Mouse (Mus musculus) cortical plate, adult 2 months (tissue): ENCODE measurements around the gene Lmtk3. TPM values are rescaled to one million over a fixed set of nuclear protein-coding genes. Genes with fewer than 3 reads are reported as not detected.

Source experiments
- H3K27ac ChIP-seq: fragments of 200-500 bp; 2 replicates; pipeline ENCODE4 v1.5.1; 2012; ENCODE audit warnings: low read length, control low read depth, inconsistent platforms; ENCODE audit not compliant: insufficient read depth
- H3K4me1 ChIP-seq: fragments of 200-500 bp; 2 replicates; pipeline ENCODE4 v1.6.1; 2011; ENCODE audit warnings: low read length; ENCODE audit not compliant: control insufficient read depth, insufficient read depth
- H3K4me3 ChIP-seq: fragments of 200-500 bp; 2 replicates; pipeline ENCODE4 v1.5.1; 2011; ENCODE audit warnings: mild to moderate bottlenecking, low read length, control low read depth; ENCODE audit not compliant: insufficient read depth
- CTCF ChIP-seq: fragments of 200-500 bp; IDR thresholded peaks from 2 replicates; pipeline ENCODE4 v1.5.1; 2011; ENCODE audit warnings: mild to moderate bottlenecking, control low read depth, low read length; ENCODE audit not compliant: insufficient read depth; ENCODE audit errors: extremely low read depth
- POLR2A ChIP-seq: fragments of 200-500 bp; IDR thresholded peaks from 2 replicates; pipeline ENCODE4 v1.6.1; 2011; ENCODE audit warnings: mild to moderate bottlenecking, low read length, control low read depth; ENCODE audit not compliant: insufficient read depth; ENCODE audit errors: extremely low read depth
- polyA plus RNA-seq: library from polyadenylated mRNA; depleted of rRNA; stranded (reverse); fragments of >200 nt; gene quantifications from 2 replicates; pipeline ENCODE4 v1.2.3, GENCODE M21; 2012

Lmtk3 gene
- polyA plus RNA-seq, 1 experiment, result 191 TPM

DNA sequence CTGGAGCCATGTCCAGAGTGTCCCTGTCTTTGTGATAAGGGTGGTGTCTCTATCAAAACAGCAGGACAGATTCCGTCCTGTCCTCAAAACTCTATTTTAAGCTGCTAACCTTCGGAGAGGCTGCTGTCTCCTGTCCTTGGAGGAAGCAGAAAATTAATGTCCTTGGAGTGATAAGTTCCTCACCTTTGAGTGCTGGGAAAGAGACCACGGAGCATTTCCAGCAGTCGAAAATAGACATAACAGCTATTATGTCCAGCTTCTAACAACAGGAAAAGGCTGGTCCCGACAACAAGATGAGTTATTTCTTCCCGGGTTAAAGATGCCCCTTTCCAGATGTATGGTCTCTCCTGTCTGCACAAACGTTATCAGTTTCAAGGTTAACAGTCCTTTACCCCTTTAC is 8.3 kb upstream of the Lmtk3 start:
- TF ChIP-seq POLR2A, result no peak
- no peak for TF ChIP-seq CTCF
- no peak overlapping the region for H3K27ac ChIP-seq
- H3K4me3 ChIP-seq, result no peak overlapping the region
- no peaks in the 10 kb centered on the region for H3K4me1 ChIP-seq

DNA sequence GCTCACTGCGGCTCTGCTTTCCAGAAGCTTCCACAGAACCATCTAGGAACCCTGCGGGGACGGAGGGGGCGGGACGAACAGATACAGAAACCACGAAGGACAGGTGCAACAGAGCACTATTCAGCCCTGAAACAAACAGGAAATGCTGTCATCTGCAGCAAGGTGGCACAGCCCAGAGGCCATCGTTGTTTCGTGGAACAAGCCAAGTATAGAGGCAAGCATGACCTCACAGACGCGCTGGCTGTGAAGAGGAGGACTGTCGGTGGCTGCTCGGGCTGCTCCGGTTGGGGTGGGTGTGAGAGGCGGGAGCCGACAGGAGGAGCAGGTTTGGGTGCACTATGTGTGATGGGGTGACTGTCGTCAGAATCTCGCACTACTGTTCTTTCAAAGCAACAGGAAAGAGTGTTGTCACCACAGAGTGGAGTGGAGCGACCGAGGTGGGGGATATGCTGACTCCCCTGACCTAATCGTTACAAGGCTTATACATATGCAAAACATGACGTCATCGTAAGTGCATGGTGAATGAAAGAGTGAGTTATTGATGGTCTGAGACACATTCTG is 4.4 kb upstream of the Lmtk3 start:
- Histone ChIP-seq H3K27ac (no peak overlapping the region), H3K4me3 (peak overlapping the region; percentile 11; the same call in 1 of the 2 replicates), H3K4me1 (no peaks in the 10 kb centered on the region)
- no peak for TF ChIP-seq CTCF
- TF ChIP-seq POLR2A, result no peak

DNA sequence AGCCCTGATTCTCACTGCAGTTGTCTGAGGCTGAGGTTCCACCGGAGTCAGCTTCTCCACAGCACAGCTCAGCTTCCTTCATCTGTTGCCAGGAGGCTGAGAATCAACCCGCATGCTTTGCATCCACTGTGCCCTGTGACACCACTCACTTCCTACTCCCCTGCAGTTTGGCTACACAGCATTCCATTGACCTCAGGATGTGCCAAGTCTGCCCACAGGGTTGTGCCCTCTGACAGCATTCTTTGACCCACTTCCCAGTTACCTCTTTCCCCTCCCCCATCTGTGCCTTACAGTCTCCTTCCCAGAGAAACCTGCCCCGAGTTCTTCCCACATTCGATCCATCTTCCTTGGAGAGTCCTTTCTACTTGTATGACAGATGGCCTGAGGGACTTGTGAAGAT is 1.3 kb upstream of the Lmtk3 start:
- H3K27ac ChIP-seq, result no peak overlapping the region
- TF ChIP-seq POLR2A, result no peak
- TF ChIP-seq CTCF, result no peak
- H3K4me1 ChIP-seq, result no peaks in the 10 kb centered on the region

DNA sequence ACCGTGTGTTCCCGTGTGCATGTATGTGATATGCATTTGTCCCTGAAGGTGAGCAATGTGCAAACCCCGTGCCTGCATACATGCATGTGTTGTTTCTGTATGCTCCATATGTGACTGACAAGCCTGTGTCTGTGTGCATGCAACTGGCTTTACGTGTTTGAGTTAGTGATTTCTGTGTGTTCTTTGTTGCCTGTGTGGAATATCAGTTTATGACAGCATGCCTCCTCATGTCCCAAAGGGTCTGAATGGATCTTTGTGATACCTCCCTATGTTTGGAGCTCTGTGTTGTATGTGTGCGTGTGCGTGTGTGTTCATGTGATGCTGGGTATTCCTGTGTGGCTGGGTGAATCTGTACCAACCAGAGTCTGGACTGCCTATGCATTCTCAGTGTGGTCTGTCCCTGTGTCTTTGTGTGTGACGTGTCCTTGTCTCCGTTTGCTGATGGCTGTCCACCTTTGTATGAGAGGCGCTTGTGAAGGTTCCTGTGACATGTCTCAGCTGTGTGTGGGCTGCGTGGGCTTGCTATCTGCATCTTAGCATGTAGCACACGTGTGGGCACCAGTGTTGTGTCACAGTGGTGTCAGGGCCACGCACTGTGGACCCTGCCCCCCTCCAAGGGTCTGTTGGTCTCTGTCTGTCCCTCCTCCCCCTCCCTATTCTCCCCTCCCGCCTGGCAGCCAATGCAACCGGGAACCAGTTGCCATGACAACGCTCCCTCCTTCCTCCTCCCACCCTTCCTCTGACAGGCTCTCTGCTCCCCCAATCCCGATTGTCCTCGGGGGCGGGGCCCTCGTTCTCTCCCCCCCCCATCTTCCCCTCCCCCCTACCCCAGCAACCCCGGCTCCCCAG is 1.2 kb downstream of the Lmtk3 start, which contains the start of gene Sult2b1:
TSS of gene Sult2b1 (minus strand) at position 146 of the 849 bp plus-strand sequence.
- TF ChIP-seq POLR2A (peak; percentile 68; the same call in 1 of the 2 replicates), CTCF (no peak)
- Histone ChIP-seq H3K4me3 (peak within 1 kb of the TSS; percentile 57), H3K4me1 (no peaks in the 10 kb centered on the region), H3K27ac (peak within 1 kb of the TSS; percentile 35)

More for the DNA sequence above, 1.3 kb upstream of the Lmtk3 start:
- no peak overlapping the region for H3K4me3 ChIP-seq

DNA sequence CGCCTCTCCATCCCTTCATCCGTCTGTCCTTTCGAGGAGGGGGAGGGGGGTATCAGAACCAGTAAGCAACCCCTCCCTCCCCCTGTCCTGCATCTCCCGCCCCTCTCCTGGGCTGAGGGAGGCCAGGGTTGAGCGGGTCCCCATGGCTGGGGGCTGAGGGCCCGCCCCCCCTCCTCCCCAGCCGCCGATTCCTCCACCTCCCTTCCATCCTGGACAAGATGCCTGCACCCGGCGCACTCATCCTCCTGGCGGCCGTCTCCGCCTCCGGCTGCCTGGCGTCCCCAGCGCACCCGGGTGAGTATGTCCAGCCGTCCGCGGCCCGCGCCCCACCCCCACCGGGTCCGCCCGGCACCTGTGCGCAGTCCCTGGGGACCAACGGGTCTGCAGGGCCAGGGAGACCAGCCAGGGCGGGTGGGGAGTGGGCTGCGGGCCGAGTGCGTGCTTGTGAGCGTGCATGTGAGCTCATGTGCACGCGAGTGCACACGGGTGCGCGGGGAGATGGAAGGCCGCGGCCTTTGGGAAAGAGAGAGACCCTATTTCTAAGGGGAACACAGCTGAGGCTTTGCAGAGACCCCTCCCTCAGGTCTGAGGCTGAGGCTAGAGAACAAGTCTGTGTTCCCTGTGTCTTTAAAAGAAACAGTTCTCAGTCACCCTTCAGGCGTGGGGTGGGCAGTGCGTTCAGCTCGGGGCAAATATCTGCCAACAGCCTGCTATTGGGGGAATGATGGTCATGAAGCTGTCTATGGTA is 2.0 kb downstream of the Lmtk3 start:
- TF ChIP-seq POLR2A (no peak), CTCF (no peak)
- H3K4me3 ChIP-seq, result peak overlapping the region; percentile 57
- H3K27ac ChIP-seq, result no peak overlapping the region
- H3K4me1 ChIP-seq, result no peaks in the 10 kb centered on the region

DNA sequence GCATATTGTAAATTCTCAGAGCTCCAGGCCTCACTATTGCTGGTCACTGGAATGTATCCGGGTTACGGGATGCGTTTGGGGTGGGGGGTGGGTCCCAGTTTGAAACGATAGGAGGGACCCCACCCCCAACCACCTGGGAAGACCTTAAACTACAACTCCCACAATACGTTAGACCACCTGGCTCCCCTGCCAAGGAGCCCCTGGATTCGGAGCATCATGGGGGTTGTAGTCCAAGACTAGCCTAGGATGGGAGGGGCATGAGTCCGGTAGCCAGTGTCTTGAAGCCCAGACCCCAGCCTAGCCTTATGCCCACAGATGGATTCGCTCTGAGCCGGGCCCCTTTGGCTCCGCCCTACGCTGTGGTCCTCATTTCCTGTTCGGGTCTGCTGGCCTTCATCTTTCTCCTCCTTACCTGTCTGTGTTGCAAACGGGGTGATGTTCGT is 2.6 kb downstream of the Lmtk3 start:
- TF ChIP-seq POLR2A (no peak), CTCF (no peak)
- peak overlapping the region; percentile 57 for H3K4me3 ChIP-seq
- no peak overlapping the region for H3K27ac ChIP-seq
- H3K4me1 ChIP-seq, result no peaks in the 10 kb centered on the region

DNA sequence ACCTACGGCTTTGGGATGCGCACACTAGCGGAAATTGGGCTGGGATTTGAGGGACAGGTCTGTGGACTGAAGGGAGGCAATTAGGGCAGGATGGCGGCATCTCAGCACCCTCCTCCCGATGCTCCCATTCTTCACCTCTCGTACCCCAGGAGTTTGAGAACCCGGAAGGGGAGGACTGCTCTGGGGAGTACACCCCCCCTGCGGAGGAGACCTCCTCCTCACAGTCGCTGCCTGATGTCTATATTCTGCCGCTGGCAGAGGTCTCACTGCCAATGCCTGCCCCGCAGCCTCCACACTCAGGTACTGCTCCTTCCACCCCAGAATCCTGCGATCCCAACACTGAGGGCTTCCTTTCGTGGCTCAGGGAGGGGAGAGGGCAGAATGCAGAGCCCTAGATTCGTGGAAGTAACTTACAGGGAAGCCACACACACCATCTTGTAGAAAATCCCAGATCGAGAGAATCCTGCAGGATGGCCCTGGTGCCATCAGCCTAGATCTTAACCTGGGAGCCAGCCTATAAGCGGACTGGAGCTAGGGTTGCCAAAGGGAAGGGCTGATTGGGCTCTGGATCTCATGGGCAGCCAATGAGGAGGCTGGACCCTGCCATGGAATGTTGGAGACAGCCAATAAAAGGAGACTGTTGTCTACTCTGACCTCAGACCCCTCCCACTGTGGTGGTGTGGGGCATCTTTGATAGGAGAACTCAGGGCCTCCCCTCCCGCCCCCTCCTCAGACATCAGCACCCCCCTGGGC is 3.3 kb downstream of the Lmtk3 start:
- TF ChIP-seq CTCF (no peak), POLR2A (peak; percentile 81; the same call in 1 of the 2 replicates)
- Histone ChIP-seq H3K27ac (no peak overlapping the region), H3K4me3 (peak overlapping the region; percentile 57), H3K4me1 (no peaks in the 10 kb centered on the region)

DNA sequence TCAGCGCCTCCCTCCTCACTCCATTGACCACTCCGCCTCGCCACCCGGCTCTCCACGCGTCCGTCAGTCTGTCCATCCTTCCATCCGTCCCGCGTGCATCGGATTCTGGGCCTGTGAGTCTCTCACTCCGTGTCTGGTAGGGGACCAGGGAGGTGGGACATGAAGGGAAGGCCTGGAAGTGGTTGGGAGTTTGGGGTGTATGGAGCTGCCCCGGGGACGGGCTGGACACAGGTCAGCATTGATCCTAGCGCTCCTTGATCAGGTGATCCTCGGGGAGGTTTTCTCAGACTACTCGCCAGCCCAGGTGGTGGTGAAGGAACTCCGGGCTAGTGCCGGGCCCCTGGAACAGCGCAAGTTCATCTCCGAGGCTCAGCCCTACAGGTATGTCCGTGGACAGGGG is 4.1 kb downstream of the Lmtk3 start:
- H3K4me1 ChIP-seq, result no peaks in the 10 kb centered on the region
- H3K4me3 ChIP-seq, result peak overlapping the region; percentile 57; the same call in 1 of the 2 replicates
- TF ChIP-seq CTCF (no peak), POLR2A (no peak)
- no peak overlapping the region for H3K27ac ChIP-seq

DNA sequence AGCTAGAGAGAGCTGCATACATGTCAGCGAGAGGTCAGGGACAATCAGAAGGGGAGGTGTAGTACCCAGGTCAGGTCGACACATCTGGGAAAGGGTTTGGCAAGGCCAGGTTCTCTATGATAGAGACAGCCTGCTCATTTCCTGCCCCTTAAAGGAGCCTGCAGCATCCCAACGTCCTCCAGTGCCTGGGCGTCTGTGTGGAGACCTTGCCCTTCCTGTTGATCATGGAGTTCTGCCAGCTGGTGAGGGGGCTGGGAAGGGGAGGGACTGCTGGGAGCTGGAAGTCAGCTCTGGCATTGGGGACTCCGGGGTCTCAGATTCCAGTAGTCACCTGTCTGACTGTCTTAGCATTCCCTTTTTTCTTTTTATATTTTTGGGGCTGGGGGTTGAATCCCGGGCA is 7.2 kb downstream of the Lmtk3 start:
- TF ChIP-seq POLR2A (no peak), CTCF (no peak)
- Histone ChIP-seq H3K4me3 (no peak overlapping the region), H3K27ac (no peak overlapping the region), H3K4me1 (no peaks in the 10 kb centered on the region)
